Mouse (Mus musculus): ENCODE results near the gene Catsper4.

DNA sequence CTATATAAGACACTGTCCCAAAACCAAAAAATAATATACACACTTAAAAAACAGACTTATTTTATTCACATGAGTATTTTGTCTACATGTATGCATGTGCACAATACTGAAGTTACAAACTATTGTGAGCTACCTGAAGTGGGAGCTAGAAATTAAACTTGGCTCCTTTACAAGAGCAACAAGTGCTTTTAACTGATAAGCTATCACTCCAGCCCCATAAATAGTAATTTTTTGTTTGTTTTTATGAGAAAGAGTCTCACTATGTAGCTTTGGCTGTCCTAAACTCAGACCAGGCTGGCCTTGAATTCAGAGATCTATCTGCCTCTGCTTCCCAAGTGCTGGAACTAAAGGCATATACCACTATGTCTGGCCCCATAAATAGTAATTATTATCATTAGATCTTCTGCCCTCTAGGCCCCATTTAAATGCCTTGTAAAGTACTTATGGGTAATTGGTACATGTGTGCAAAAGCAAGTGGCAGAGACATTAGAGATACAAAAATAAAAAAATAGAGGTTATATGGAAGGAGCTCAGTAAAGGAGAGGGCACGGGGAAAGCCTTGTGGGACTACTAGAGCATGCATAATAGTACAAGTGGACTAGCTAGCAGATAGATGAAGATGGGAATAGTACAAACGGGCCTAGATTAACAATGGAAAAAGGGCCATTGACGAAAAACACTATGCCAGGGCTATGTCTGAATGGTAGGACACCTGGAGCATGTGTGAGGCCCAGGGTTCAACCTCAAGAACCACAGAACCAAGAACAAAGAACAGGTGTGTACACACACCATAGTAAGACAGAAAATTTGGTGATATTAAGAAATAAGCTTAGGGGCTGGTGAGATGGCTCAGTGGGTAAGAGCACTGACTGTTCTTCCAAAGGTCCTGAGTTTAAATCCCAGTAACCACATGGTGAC is 61.4 kb downstream of the Catsper4 start:
- TF ChIP-seq GATA1 (IDR thresholded peaks at IDR 0.05; ENCODE audit: borderline replicate concordance, low read length): no peak
- no peak for TF ChIP-seq FLI1 (IDR thresholded peaks at IDR 0.05; ENCODE audit: low read length)

Data from megakaryocyte, embryonic 14.5 days (primary cell).